Mouse (Mus musculus) lung, postnatal 0 days (tissue): Measurements from ENCODE around the gene Plppr1.

Experiments used
- CTCF ChIP-seq: IDR thresholded peaks from 2 replicates; pipeline ENCODE4 v1.5.1; 2016; ENCODE audit warnings: antibody characterized with exemption, mild to moderate bottlenecking
- EP300 ChIP-seq: IDR thresholded peaks from 2 replicates; pipeline ENCODE4 v1.6.1; 2016; ENCODE audit warnings: antibody characterized with exemption, mild to moderate bottlenecking, control low read depth

GRCm38 (mm10) chr4:49050628-49051027, 8.4 kb upstream of the Plppr1 start:
- TF ChIP-seq CTCF (no peak), EP300 (no peak)
